Mouse (Mus musculus) urinary bladder, postnatal 0 days (tissue): ENCODE measurements around the gene Tgif2lx2. TPM values are rescaled to one million over a fixed set of nuclear protein-coding genes. Genes with fewer than 3 reads are reported as not detected.

ENCODE experiments used
- polyA plus RNA-seq: library from polyadenylated mRNA; unstranded; fragments of >200 nt; fragmentation: Nextera tagmentation; extraction: Ambion mirVana; gene quantifications from 2 replicates; pipeline ENCODE4 v1.2.1, GENCODE M21; 2015

Tgif2lx2 gene
- polyA plus RNA-seq = not detected in 2 replicates

GRCm38 (mm10) chrX:118426927-118427326 is at the start of gene Tgif2lx2:
Gene Tgif2lx2, plus strand, starts transcription at chrX:118427227.

Other genes with a start within 250 kb of the Tgif2lx2 start
- not detected in 2 replicates for gene Tgif2lx1, start 53.5 kb downstream of the Tgif2lx2 start, polyA plus RNA-seq